Mouse (Mus musculus): Measurements from ENCODE around the gene Mns1. TPM values are rescaled to one million over a fixed set of nuclear protein-coding genes. Genes with fewer than 3 reads are reported as not detected.

The Mns1 gene
- polyA plus RNA-seq, 1 experiment from 2014 or later = 87.9 TPM

DNA sequence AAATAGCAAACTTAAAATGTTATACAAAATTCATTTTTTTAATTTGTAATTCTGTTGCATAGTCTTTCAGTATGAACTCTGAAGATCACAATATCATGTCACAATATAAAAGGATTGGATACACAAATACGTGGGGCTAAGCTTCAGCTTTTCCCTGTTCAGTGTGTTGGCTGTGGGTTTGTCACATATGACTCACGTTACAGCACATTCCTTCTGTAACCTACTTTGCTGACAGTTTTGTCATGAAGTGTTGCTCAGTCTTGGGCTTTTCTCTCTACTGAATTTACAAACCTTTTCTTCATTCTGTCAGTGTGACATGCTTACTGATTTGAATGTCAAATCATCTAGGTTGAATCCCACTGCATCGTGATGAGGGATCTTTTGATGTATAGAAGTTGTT, 21.9 kb downstream of the Mns1 start:
- Histone ChIP-seq H3K36me3 (ENCODE audit: control insufficient read depth, insufficient read depth) (peaks cover 46% of the 10 kb centered on the region), H3K27me3 (ENCODE audit: control insufficient read depth, insufficient read depth, low read depth, low read length) (no peaks in the 10 kb centered on the region), H3K27ac (ENCODE audit: low read length) (no peak overlapping the region), H3K4me2 (ENCODE audit: low read depth, low read length) (no peak overlapping the region), H3K9me3 (replicated peaks; ENCODE audit: control insufficient read depth, low read length) (no peaks in the 10 kb centered on the region), H3K4me1 (ENCODE audit: control insufficient read depth, low read depth, low read length) (no peaks in the 10 kb centered on the region), H3K4me3 (ENCODE audit: low read depth, low read length) (no peak overlapping the region), H3K9ac (ENCODE audit: low read depth, low read length) (no peak overlapping the region)
- WGBS (ENCODE audit: insufficient replicate concordance) = 86% methylated on average over 3 of the region's 3 CpGs
- no peak for ATAC-seq (ENCODE audit: low read depth)

DNA sequence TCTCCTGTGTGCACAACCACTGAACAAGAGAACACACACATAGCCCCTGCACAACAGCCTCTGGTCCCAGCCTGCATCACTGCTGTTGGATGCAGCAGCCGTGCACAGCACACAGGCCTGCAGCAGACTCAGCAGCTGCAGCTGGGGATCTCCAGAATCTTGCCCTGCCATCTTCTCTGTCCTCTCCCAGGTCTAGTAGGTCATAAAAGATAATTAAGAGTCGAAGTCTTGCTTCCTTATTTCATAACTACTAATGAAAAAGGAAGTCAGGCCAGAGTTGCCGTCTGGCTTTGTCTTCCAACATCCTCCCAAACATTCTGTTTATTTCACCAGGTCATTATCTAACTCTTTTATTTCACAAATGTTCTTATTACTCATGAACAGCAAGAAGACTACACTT, 23.0 kb downstream of the Mns1 start:
- no peak for ATAC-seq (ENCODE audit: low read depth)
- no peak overlapping the region for H3K9ac ChIP-seq (ENCODE audit: low read depth, low read length)
- no peak overlapping the region for H3K4me2 ChIP-seq (ENCODE audit: low read depth, low read length)
- no peaks in the 10 kb centered on the region for H3K9me3 ChIP-seq (replicated peaks; ENCODE audit: control insufficient read depth, low read length)
- WGBS (ENCODE audit: insufficient replicate concordance) = 35% methylated on average over 3 of the region's 3 CpGs
- H3K27ac ChIP-seq (ENCODE audit: low read length) = no peak overlapping the region
- peaks cover 45% of the 10 kb centered on the region for H3K36me3 ChIP-seq (ENCODE audit: control insufficient read depth, insufficient read depth)
- H3K4me1 ChIP-seq (ENCODE audit: control insufficient read depth, low read depth, low read length) = no peaks in the 10 kb centered on the region; the same call in 1 of the 2 replicates
- no peaks in the 10 kb centered on the region for H3K27me3 ChIP-seq (ENCODE audit: control insufficient read depth, insufficient read depth, low read depth, low read length)
- H3K4me3 ChIP-seq (ENCODE audit: low read depth, low read length) = no peak overlapping the region

GRCm38 (mm10) chr9:72462427-72462826, 24.6 kb downstream of the Mns1 start:
- H3K9me3 ChIP-seq (replicated peaks; ENCODE audit: control insufficient read depth, low read length) = no peaks in the 10 kb centered on the region
- WGBS (ENCODE audit: insufficient replicate concordance) = 56% methylated on average over 2 of the region's 2 CpGs
- no peak overlapping the region for H3K27ac ChIP-seq (ENCODE audit: low read length)
- H3K27me3 ChIP-seq (ENCODE audit: control insufficient read depth, insufficient read depth, low read depth, low read length) = no peaks in the 10 kb centered on the region
- peaks cover 36% of the 10 kb centered on the region for H3K36me3 ChIP-seq (ENCODE audit: control insufficient read depth, insufficient read depth)
- H3K9ac ChIP-seq (ENCODE audit: low read depth, low read length) = no peak overlapping the region
- ATAC-seq (ENCODE audit: low read depth) = no peak
- no peak overlapping the region for H3K4me2 ChIP-seq (ENCODE audit: low read depth, low read length)
- no peak overlapping the region for H3K4me3 ChIP-seq (ENCODE audit: low read depth, low read length)
- peaks cover 2% of the 10 kb centered on the region; the same call in 1 of the 2 replicates for H3K4me1 ChIP-seq (ENCODE audit: control insufficient read depth, low read depth, low read length)

DNA sequence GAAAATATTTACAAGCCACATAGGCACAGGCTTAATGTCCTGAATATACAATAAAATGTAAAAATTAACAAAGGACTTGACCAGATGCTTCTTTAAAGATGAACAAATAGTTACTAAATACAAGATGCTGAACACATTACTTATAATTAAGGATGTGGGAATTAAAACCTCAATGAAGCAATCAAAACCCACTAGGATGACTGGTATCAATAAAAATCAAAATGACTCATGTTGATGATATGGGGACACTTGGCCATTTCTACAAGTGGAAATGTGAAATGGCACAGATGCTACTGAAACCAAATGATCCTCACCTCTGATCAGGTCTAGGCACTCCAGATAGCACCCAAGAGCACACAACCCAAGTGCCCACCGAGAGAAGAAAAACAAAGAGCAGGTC, 27.0 kb downstream of the Mns1 start:
- H3K9me3 ChIP-seq (replicated peaks; ENCODE audit: control insufficient read depth, low read length) = no peaks in the 10 kb centered on the region
- WGBS (ENCODE audit: insufficient replicate concordance) = 80% methylated on average over 1 of the region's 1 CpGs
- peaks cover 14% of the 10 kb centered on the region for H3K36me3 ChIP-seq (ENCODE audit: control insufficient read depth, insufficient read depth)
- no peak overlapping the region for H3K4me2 ChIP-seq (ENCODE audit: low read depth, low read length)
- H3K27me3 ChIP-seq (ENCODE audit: control insufficient read depth, insufficient read depth, low read depth, low read length) = no peaks in the 10 kb centered on the region
- no peak overlapping the region for H3K9ac ChIP-seq (ENCODE audit: low read depth, low read length)
- no peak overlapping the region for H3K27ac ChIP-seq (ENCODE audit: low read length)
- no peak overlapping the region for H3K4me3 ChIP-seq (ENCODE audit: low read depth, low read length)
- no peak for ATAC-seq (ENCODE audit: low read depth)
- peaks cover 2% of the 10 kb centered on the region; the same call in 1 of the 2 replicates for H3K4me1 ChIP-seq (ENCODE audit: control insufficient read depth, low read depth, low read length)

- 16% methylated on average over 4 of the region's 4 CpGs for WGBS (ENCODE audit: insufficient replicate concordance)
- H3K9ac ChIP-seq (ENCODE audit: low read depth, low read length) = no peak overlapping the region
- no peak overlapping the region for H3K4me2 ChIP-seq (ENCODE audit: low read depth, low read length)
- H3K4me1 ChIP-seq (ENCODE audit: control insufficient read depth, low read depth, low read length) = peaks cover 2% of the 10 kb centered on the region; the same call in 1 of the 2 replicates
- H3K36me3 ChIP-seq (ENCODE audit: control insufficient read depth, insufficient read depth) = peaks cover 8% of the 10 kb centered on the region
- H3K4me3 ChIP-seq (ENCODE audit: low read depth, low read length) = no peak overlapping the region
- no peak overlapping the region for H3K27ac ChIP-seq (ENCODE audit: low read length)
- no peaks in the 10 kb centered on the region for H3K27me3 ChIP-seq (ENCODE audit: control insufficient read depth, insufficient read depth, low read depth, low read length)
- no peaks in the 10 kb centered on the region for H3K9me3 ChIP-seq (replicated peaks; ENCODE audit: control insufficient read depth, low read length)
- no peak; the same call in 1 of the 2 replicates for ATAC-seq (ENCODE audit: low read depth)
Observed at GRCm38 (mm10) chr9:72465754-72466181, 28.0 kb downstream of the Mns1 start.

DNA sequence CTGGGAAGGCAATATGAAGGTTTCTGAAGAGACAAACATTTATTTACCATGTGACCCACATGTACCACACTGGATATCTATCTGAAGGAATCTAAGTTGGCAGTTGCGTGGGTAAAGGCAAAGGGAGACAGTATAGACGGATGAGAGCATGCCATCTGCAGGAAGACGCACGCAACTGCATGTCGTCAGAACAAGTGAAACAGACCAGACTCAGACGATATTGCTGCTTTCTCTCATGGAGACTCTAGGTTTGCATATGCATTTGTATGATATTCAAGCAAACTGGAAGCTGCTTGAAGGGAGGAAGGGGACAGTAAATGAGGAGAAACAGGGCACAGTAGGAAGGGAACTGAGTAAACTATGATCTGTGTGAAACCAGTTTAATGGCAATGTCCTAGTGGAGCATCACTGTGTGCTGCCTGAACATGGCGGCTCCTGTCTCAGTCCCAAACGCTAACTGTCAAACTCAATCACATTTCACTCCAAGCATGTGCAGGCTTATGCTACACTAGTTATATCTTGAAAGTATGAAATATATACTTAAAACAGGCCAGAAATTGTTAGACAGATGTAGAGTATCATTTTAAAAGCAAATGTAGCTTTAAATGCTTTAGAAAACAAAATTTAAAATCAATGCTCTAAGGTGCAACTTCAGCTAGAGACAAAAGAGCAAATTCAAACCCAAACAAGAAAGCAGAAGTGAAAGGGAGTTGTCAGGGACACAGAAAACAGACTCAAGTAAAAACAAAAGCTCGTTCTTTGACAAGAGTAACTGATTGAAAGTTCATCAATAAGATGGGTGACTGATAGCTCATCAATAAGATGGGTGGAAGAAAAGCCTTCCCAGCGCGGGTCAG, 30.0 kb downstream of the Mns1 start:
- WGBS (ENCODE audit: insufficient replicate concordance) = 38% methylated on average over 11 of the region's 11 CpGs
- Histone ChIP-seq H3K4me3 (ENCODE audit: low read depth, low read length) (no peak overlapping the region), H3K4me1 (ENCODE audit: control insufficient read depth, low read depth, low read length) (peaks cover 2% of the 10 kb centered on the region; the same call in 1 of the 2 replicates), H3K27me3 (ENCODE audit: control insufficient read depth, insufficient read depth, low read depth, low read length) (no peaks in the 10 kb centered on the region), H3K9ac (ENCODE audit: low read depth, low read length) (no peak overlapping the region), H3K4me2 (ENCODE audit: low read depth, low read length) (peak overlapping the region; percentile 36; the same call in 1 of the 2 replicates), H3K9me3 (replicated peaks; ENCODE audit: control insufficient read depth, low read length) (no peaks in the 10 kb centered on the region), H3K36me3 (ENCODE audit: control insufficient read depth, insufficient read depth) (no peaks in the 10 kb centered on the region), H3K27ac (ENCODE audit: low read length) (no peak overlapping the region)
- ATAC-seq (ENCODE audit: low read depth) = peak; percentile 53; the same call in 1 of the 2 replicates

DNA sequence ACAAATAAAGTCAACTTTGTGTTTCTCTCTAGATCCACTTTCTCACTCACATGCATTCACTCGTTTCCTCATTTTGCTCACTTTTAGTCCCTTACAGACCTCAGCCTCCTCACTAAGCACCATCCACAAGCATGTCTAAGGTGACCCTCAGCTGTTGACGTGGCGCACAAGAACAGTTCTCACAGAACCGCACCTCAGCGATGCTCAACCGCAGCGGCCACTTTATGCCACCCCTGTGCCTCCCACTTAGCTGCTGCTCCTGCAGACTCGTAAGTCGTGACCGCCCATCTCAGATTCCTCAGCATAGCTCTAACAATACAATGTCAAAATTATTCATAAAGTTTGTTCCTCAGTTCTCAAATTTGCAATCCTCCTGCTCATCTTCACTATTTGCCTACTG, 30.8 kb downstream of the Mns1 start:
- Histone ChIP-seq H3K4me1 (ENCODE audit: control insufficient read depth, low read depth, low read length) (peaks cover 2% of the 10 kb centered on the region; the same call in 1 of the 2 replicates), H3K9me3 (replicated peaks; ENCODE audit: control insufficient read depth, low read length) (no peaks in the 10 kb centered on the region), H3K4me3 (ENCODE audit: low read depth, low read length) (no peak overlapping the region), H3K27me3 (ENCODE audit: control insufficient read depth, insufficient read depth, low read depth, low read length) (no peaks in the 10 kb centered on the region), H3K27ac (ENCODE audit: low read length) (no peak overlapping the region), H3K4me2 (ENCODE audit: low read depth, low read length) (no peak overlapping the region), H3K36me3 (ENCODE audit: control insufficient read depth, insufficient read depth) (no peaks in the 10 kb centered on the region), H3K9ac (ENCODE audit: low read depth, low read length) (no peak overlapping the region)
- no peak for ATAC-seq (ENCODE audit: low read depth)
- WGBS (ENCODE audit: insufficient replicate concordance) = 82% methylated on average over 10 of the region's 10 CpGs

- Histone ChIP-seq H3K9ac (ENCODE audit: low read depth, low read length) (no peak overlapping the region), H3K4me2 (ENCODE audit: low read depth, low read length) (no peak overlapping the region), H3K36me3 (ENCODE audit: control insufficient read depth, insufficient read depth) (no peaks in the 10 kb centered on the region), H3K9me3 (replicated peaks; ENCODE audit: control insufficient read depth, low read length) (no peaks in the 10 kb centered on the region), H3K4me1 (ENCODE audit: control insufficient read depth, low read depth, low read length) (peaks cover 2% of the 10 kb centered on the region; the same call in 1 of the 2 replicates), H3K4me3 (ENCODE audit: low read depth, low read length) (no peak overlapping the region), H3K27ac (ENCODE audit: low read length) (no peak overlapping the region), H3K27me3 (ENCODE audit: control insufficient read depth, insufficient read depth, low read depth, low read length) (no peaks in the 10 kb centered on the region)
- 67% methylated on average over 1 of the region's 1 CpGs for WGBS (ENCODE audit: insufficient replicate concordance)
- no peak for ATAC-seq (ENCODE audit: low read depth)
Observed at GRCm38 (mm10) chr9:72469851-72470250, 32.0 kb downstream of the Mns1 start.

- Histone ChIP-seq H3K4me1 (ENCODE audit: control insufficient read depth, low read depth, low read length) (no peaks in the 10 kb centered on the region), H3K4me2 (ENCODE audit: low read depth, low read length) (no peak overlapping the region), H3K4me3 (ENCODE audit: low read depth, low read length) (no peak overlapping the region), H3K36me3 (ENCODE audit: control insufficient read depth, insufficient read depth) (no peaks in the 10 kb centered on the region), H3K27me3 (ENCODE audit: control insufficient read depth, insufficient read depth, low read depth, low read length) (no peaks in the 10 kb centered on the region), H3K9me3 (replicated peaks; ENCODE audit: control insufficient read depth, low read length) (no peaks in the 10 kb centered on the region), H3K27ac (ENCODE audit: low read length) (no peak overlapping the region), H3K9ac (ENCODE audit: low read depth, low read length) (no peak overlapping the region)
- 91% methylated on average over 9 of the region's 9 CpGs for WGBS (ENCODE audit: insufficient replicate concordance)
- ATAC-seq (ENCODE audit: low read depth) = no peak
Observed at GRCm38 (mm10) chr9:72475511-72475910, 37.7 kb downstream of the Mns1 start.
